Mouse (Mus musculus) intestine, embryonic 15.5 days (tissue): ENCODE results near the gene Myom1. TPM values are rescaled to one million over a fixed set of nuclear protein-coding genes. Genes with fewer than 3 reads are reported as not detected.

Experiments
- ATAC-seq: fragments of 200-750 bp; cut with Nextera tagmentation; 2 replicates; pipeline ENCODE4 v1.8.0; 2017; ENCODE audit warnings: moderate TSS enrichment, moderate library complexity
- H3K27ac ChIP-seq: fragments of 300-500 bp; sonication (generic); 2 replicates; pipeline ENCODE4 v1.5.1; 2015; ENCODE audit warnings: mild to moderate bottlenecking, inconsistent platforms
- H3K27me3 ChIP-seq: fragments of 300-500 bp; sonication (generic); replicated peaks from 2 replicates; pipeline ENCODE4 v1.6.1; 2015; ENCODE audit warnings: inconsistent platforms
- H3K36me3 ChIP-seq: fragments of 300-500 bp; sonication (generic); 2 replicates; pipeline ENCODE4 v1.6.1; 2015; ENCODE audit warnings: inconsistent platforms
- H3K4me1 ChIP-seq: fragments of 300-500 bp; sonication (generic); replicated peaks from 2 replicates; pipeline ENCODE4 v1.6.1; 2015; ENCODE audit warnings: inconsistent platforms
- H3K4me2 ChIP-seq: fragments of 300-500 bp; sonication (generic); replicated peaks from 2 replicates; pipeline ENCODE4 v1.6.1; 2015; ENCODE audit warnings: mild to moderate bottlenecking, inconsistent platforms
- H3K4me3 ChIP-seq: fragments of 300-500 bp; sonication (generic); replicated peaks from 2 replicates; pipeline ENCODE4 v1.5.1; 2015; ENCODE audit warnings: inconsistent platforms
- H3K9ac ChIP-seq: fragments of 300-500 bp; sonication (generic); 2 replicates; pipeline ENCODE4 v1.6.1; 2015; ENCODE audit warnings: inconsistent platforms
- H3K9me3 ChIP-seq: fragments of 300-500 bp; sonication (generic); 2 replicates; pipeline ENCODE4 v1.6.1; 2016; ENCODE audit warnings: inconsistent platforms
- WGBS: fragments of 180-500 bp; shearing (Covaris S2); methylation state at CpG from one replicate; pipeline ENCODE4 v1.1.7; 2015; 5-methylcytosine and 5-hydroxymethylcytosine counted together
- polyA plus RNA-seq: library from polyadenylated mRNA; unstranded; fragments of >200 nt; fragmentation: Nextera tagmentation; extraction: Ambion mirVana; gene quantifications from 2 replicates; pipeline ENCODE4 v1.2.1, GENCODE M21; 2015

The Myom1 gene
- polyA plus RNA-seq, 1 experiment from 2014 or later, result 11.1 TPM

GRCm38 (mm10) chr17:71022841-71023240 is 20.4 kb downstream of the Myom1 start:
- ATAC-seq, result no peak
- Histone ChIP-seq H3K9me3 (no peaks in the 10 kb centered on the region), H3K27ac (no peak overlapping the region), H3K4me3 (no peak overlapping the region), H3K27me3 (no peaks in the 10 kb centered on the region), H3K4me1 (peaks cover 11% of the 10 kb centered on the region), H3K36me3 (no peaks in the 10 kb centered on the region), H3K4me2 (no peak overlapping the region), H3K9ac (no peak overlapping the region)
- 88% methylated on average over 13 of the region's 13 CpGs for WGBS

GRCm38 (mm10) chr17:71024071-71024470 is 21.6 kb downstream of the Myom1 start:
- Histone ChIP-seq H3K4me1 (peaks cover 9% of the 10 kb centered on the region), H3K4me3 (no peak overlapping the region), H3K9ac (no peak overlapping the region), H3K36me3 (no peaks in the 10 kb centered on the region), H3K27me3 (no peaks in the 10 kb centered on the region), H3K9me3 (no peaks in the 10 kb centered on the region), H3K4me2 (no peak overlapping the region), H3K27ac (no peak overlapping the region)
- 92% methylated on average over 10 of the region's 10 CpGs for WGBS
- ATAC-seq, result no peak

- ATAC-seq, result no peak
- H3K27ac ChIP-seq, result no peak overlapping the region
- no peak overlapping the region for H3K9ac ChIP-seq
- H3K4me3 ChIP-seq, result no peak overlapping the region
- no peak overlapping the region for H3K4me2 ChIP-seq
- H3K4me1 ChIP-seq, result no peaks in the 10 kb centered on the region
- no peaks in the 10 kb centered on the region for H3K9me3 ChIP-seq
- no peaks in the 10 kb centered on the region for H3K27me3 ChIP-seq
- no peaks in the 10 kb centered on the region for H3K36me3 ChIP-seq
- 81% methylated on average over 8 of the region's 8 CpGs for WGBS
These were observed 23.5 kb downstream of the Myom1 start for GRCm38 (mm10) chr17:71025922-71026321.

GRCm38 (mm10) chr17:71027186-71027585 is 24.8 kb downstream of the Myom1 start:
- no peak overlapping the region for H3K4me3 ChIP-seq
- 95% methylated on average over 3 of the region's 3 CpGs for WGBS
- H3K27ac ChIP-seq, result no peak overlapping the region
- H3K36me3 ChIP-seq, result no peaks in the 10 kb centered on the region
- no peaks in the 10 kb centered on the region for H3K27me3 ChIP-seq
- H3K9me3 ChIP-seq, result no peaks in the 10 kb centered on the region
- H3K9ac ChIP-seq, result no peak overlapping the region
- no peaks in the 10 kb centered on the region for H3K4me1 ChIP-seq
- no peak overlapping the region for H3K4me2 ChIP-seq
- ATAC-seq, result no peak

- Histone ChIP-seq H3K27ac (no peak overlapping the region), H3K27me3 (no peaks in the 10 kb centered on the region), H3K9me3 (no peaks in the 10 kb centered on the region), H3K4me1 (no peaks in the 10 kb centered on the region), H3K9ac (no peak overlapping the region), H3K4me2 (no peak overlapping the region), H3K36me3 (no peaks in the 10 kb centered on the region), H3K4me3 (no peak overlapping the region)
- ATAC-seq, result no peak
- WGBS, result 82% methylated on average over 10 of the region's 10 CpGs
These were observed 30.3 kb downstream of the Myom1 start for GRCm38 (mm10) chr17:71032719-71033118.

GRCm38 (mm10) chr17:71034472-71034871 is 32.0 kb downstream of the Myom1 start:
- no peak overlapping the region for H3K27ac ChIP-seq
- no peak overlapping the region for H3K9ac ChIP-seq
- 65% methylated on average over 5 of the region's 5 CpGs for whole genome bisulfite sequencing

GRCm38 (mm10) chr17:71037188-71037587 is 34.8 kb downstream of the Myom1 start:
- H3K4me1 ChIP-seq, result no peaks in the 10 kb centered on the region
- H3K9me3 ChIP-seq, result no peaks in the 10 kb centered on the region
- no peak for ATAC-seq
- H3K36me3 ChIP-seq, result no peaks in the 10 kb centered on the region
- no peaks in the 10 kb centered on the region for H3K27me3 ChIP-seq
- no peak overlapping the region for H3K9ac ChIP-seq
- H3K4me3 ChIP-seq, result no peak overlapping the region
- H3K4me2 ChIP-seq, result no peak overlapping the region
- WGBS, result 74% methylated on average over 7 of the region's 7 CpGs
- no peak overlapping the region for H3K27ac ChIP-seq

More at GRCm38 (mm10) chr17:71034472-71034871, 32.0 kb downstream of the Myom1 start:
- Histone ChIP-seq H3K36me3 (no peaks in the 10 kb centered on the region), H3K27me3 (no peaks in the 10 kb centered on the region), H3K9me3 (no peaks in the 10 kb centered on the region), H3K4me2 (no peak overlapping the region), H3K4me3 (no peak overlapping the region), H3K4me1 (no peaks in the 10 kb centered on the region)
- no peak for ATAC-seq

GRCm38 (mm10) chr17:71038812-71039211 is 36.4 kb downstream of the Myom1 start:
- no peak overlapping the region for H3K4me3 ChIP-seq
- no peaks in the 10 kb centered on the region for H3K27me3 ChIP-seq
- no peak overlapping the region for H3K27ac ChIP-seq
- ATAC-seq, result no peak
- no peaks in the 10 kb centered on the region for H3K36me3 ChIP-seq
- 68% methylated on average over 5 of the region's 5 CpGs for WGBS
- no peak overlapping the region for H3K4me2 ChIP-seq
- H3K9ac ChIP-seq, result no peak overlapping the region
- no peaks in the 10 kb centered on the region for H3K4me1 ChIP-seq
- no peaks in the 10 kb centered on the region for H3K9me3 ChIP-seq

GRCm38 (mm10) chr17:71039851-71040581 is 37.6 kb downstream of the Myom1 start:
- Histone ChIP-seq H3K9me3 (no peaks in the 10 kb centered on the region), H3K27ac (no peak overlapping the region), H3K4me3 (no peak overlapping the region), H3K4me1 (no peaks in the 10 kb centered on the region), H3K27me3 (no peaks in the 10 kb centered on the region), H3K4me2 (no peak overlapping the region), H3K9ac (no peak overlapping the region), H3K36me3 (no peaks in the 10 kb centered on the region)
- WGBS, result 47% methylated on average over 12 of the region's 12 CpGs
- ATAC-seq, result no peak

GRCm38 (mm10) chr17:71040582-71040880 is 38.1 kb downstream of the Myom1 start:
- H3K27ac ChIP-seq, result no peak overlapping the region
- no peak overlapping the region for H3K4me2 ChIP-seq
- H3K4me3 ChIP-seq, result no peak overlapping the region
- H3K36me3 ChIP-seq, result no peaks in the 10 kb centered on the region
- ATAC-seq, result no peak
- no peak overlapping the region for H3K9ac ChIP-seq
- no peaks in the 10 kb centered on the region for H3K27me3 ChIP-seq
- H3K9me3 ChIP-seq, result no peaks in the 10 kb centered on the region
- no peaks in the 10 kb centered on the region for H3K4me1 ChIP-seq
- whole genome bisulfite sequencing, result 76% methylated on average over 5 of the region's 5 CpGs

- ATAC-seq, result no peak
- Histone ChIP-seq H3K36me3 (no peaks in the 10 kb centered on the region), H3K4me3 (no peak overlapping the region), H3K27me3 (no peaks in the 10 kb centered on the region), H3K9ac (no peak overlapping the region), H3K27ac (no peak overlapping the region), H3K9me3 (no peaks in the 10 kb centered on the region), H3K4me1 (no peaks in the 10 kb centered on the region), H3K4me2 (no peak overlapping the region)
- WGBS, result 63% methylated on average over 1 of the region's 1 CpGs
These were observed 40.2 kb downstream of the Myom1 start for GRCm38 (mm10) chr17:71042645-71043044.

GRCm38 (mm10) chr17:71045591-71045990 is 43.2 kb downstream of the Myom1 start:
- H3K9me3 ChIP-seq, result no peaks in the 10 kb centered on the region
- no peaks in the 10 kb centered on the region for H3K36me3 ChIP-seq
- no peak overlapping the region for H3K9ac ChIP-seq
- ATAC-seq, result no peak
- H3K4me1 ChIP-seq, result no peaks in the 10 kb centered on the region
- WGBS, result 84% methylated on average over 9 of the region's 9 CpGs
- no peak overlapping the region for H3K27ac ChIP-seq
- no peak overlapping the region for H3K4me3 ChIP-seq
- no peak overlapping the region for H3K4me2 ChIP-seq
- no peaks in the 10 kb centered on the region for H3K27me3 ChIP-seq

GRCm38 (mm10) chr17:71046856-71047255 is 44.4 kb downstream of the Myom1 start:
- H3K36me3 ChIP-seq, result no peaks in the 10 kb centered on the region
- no peak for ATAC-seq
- no peaks in the 10 kb centered on the region for H3K4me1 ChIP-seq
- no peak overlapping the region for H3K4me2 ChIP-seq
- WGBS, result 89% methylated on average over 4 of the region's 4 CpGs
- no peak overlapping the region for H3K9ac ChIP-seq
- no peak overlapping the region for H3K4me3 ChIP-seq
- no peaks in the 10 kb centered on the region for H3K9me3 ChIP-seq
- no peaks in the 10 kb centered on the region for H3K27me3 ChIP-seq
- no peak overlapping the region for H3K27ac ChIP-seq
